Mouse (Mus musculus): Measurements from ENCODE around the gene Tnrc6b. TPM values are rescaled to one million over a fixed set of nuclear protein-coding genes. Genes with fewer than 3 reads are reported as not detected.
A peak's percentile ranks its signal among the peaks of the same experiment; 100 is the strongest.
"Not testable (repeated sequence)": the region's sequence is repeated elsewhere in the genome, so short reads cannot be mapped to it uniquely, and the experiment has no call there.

The Tnrc6b gene
- total and polyA plus RNA-seq, 3 experiments, result 7.8 to 13.9 (median 8.0) TPM

DNA sequence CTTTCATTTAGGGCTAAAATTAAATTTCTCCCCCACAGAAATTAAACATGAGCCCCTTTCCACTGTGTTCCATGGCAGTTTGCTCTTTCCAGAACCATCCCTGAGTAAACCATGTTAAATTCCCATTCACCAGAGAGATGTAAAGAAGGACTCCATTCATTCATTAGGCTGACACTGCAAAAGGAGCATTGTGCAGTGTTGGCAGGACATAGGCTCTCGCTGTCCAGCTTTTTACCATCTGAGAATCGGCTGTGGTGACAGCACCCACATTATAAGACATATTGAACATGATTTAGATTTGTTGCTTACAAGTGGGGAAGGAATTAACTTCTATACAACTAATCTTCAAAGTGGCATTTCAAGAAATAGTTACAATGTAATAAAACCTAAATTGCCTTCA lies 150.9 kb downstream of the Tnrc6b start:
- no peaks in the 10 kb centered on the region for H3K27me3 ChIP-seq (ENCODE audit: control insufficient read depth in 1 of 2, insufficient read depth in 2 of 2, low read length in 2 of 2)
- H3K9ac ChIP-seq (ENCODE audit: control insufficient read depth, low read depth, low read length, poor library complexity, severe bottlenecking), result no peak overlapping the region
- H3K4me3 ChIP-seq (ENCODE audit: control insufficient read depth in 1 of 2, insufficient read depth in 1 of 2, low read depth in 2 of 2, low read length in 2 of 2), result no peak overlapping the region
- no peaks in the 10 kb centered on the region for H3K9me3 ChIP-seq (replicated peaks; ENCODE audit: insufficient read depth, low read length)
- H3K79me2 ChIP-seq (ENCODE audit: control insufficient read depth, insufficient read depth, low read length, poor library complexity), result no peaks in the 10 kb centered on the region
- peaks cover 0 to 7% of the 10 kb centered on the region in 2 experiments; a peak in 2 of 4 replicates for H3K36me3 ChIP-seq (ENCODE audit: control insufficient read depth in 1 of 2, insufficient read depth in 2 of 2, low read length in 2 of 2)
- DNase-seq (ENCODE audit: low read depth, low spot score), result no peak
- no peak overlapping the region for H3K27ac ChIP-seq (ENCODE audit: control insufficient read depth, low read depth, low read length)
- TF ChIP-seq POLR2A (IDR thresholded peaks at IDR 0.05; ENCODE audit: control insufficient read depth in 1 of 2, insufficient read depth in 1 of 2, low read depth in 1 of 2, low read length in 2 of 2, poor library complexity in 1 of 2), result no peak
- H3K4me1 ChIP-seq (ENCODE audit: control insufficient read depth in 1 of 2, insufficient read depth in 2 of 2, low read length in 2 of 2), result no peaks in the 10 kb centered on the region

DNA sequence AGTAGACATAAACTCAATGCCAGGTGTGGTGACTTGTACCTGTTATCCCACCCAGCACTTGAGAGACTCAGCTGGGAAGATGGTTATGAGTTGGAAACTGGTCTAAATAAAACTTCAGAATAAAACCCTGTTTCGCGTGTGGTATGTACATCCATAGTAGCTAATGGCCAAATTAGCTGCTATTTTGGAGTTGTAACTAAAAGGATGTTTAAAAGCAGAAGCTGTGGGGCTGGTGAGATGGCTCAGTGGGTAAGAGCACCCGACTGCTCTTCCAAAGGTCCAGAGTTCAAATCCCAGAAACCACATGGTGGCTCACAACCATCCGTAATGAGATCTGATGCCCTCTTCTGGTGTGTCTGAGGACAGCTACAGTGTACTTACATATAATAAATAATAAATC lies 157.5 kb downstream of the Tnrc6b start:
- not testable (repeated sequence) for H3K36me3 ChIP-seq (ENCODE audit: control insufficient read depth in 1 of 2, insufficient read depth in 2 of 2, low read length in 2 of 2); H3K4me3 ChIP-seq (ENCODE audit: control insufficient read depth in 1 of 2, insufficient read depth in 1 of 2, low read depth in 2 of 2, low read length in 2 of 2); H3K9me3 ChIP-seq (replicated peaks; ENCODE audit: insufficient read depth, low read length); H3K9ac ChIP-seq (ENCODE audit: control insufficient read depth, low read depth, low read length, poor library complexity, severe bottlenecking); H3K27me3 ChIP-seq (ENCODE audit: control insufficient read depth in 1 of 2, insufficient read depth in 2 of 2, low read length in 2 of 2); H3K79me2 ChIP-seq (ENCODE audit: control insufficient read depth, insufficient read depth, low read length, poor library complexity); H3K4me1 ChIP-seq (ENCODE audit: control insufficient read depth in 1 of 2, insufficient read depth in 2 of 2, low read length in 2 of 2); H3K27ac ChIP-seq (ENCODE audit: control insufficient read depth, low read depth, low read length)
- TF ChIP-seq TBP (IDR thresholded peaks at IDR 0.05; ENCODE audit: low read depth, low read length), result peak; percentile 91
- DNase-seq (ENCODE audit: low read depth, low spot score), result peak; percentile 20

DNA sequence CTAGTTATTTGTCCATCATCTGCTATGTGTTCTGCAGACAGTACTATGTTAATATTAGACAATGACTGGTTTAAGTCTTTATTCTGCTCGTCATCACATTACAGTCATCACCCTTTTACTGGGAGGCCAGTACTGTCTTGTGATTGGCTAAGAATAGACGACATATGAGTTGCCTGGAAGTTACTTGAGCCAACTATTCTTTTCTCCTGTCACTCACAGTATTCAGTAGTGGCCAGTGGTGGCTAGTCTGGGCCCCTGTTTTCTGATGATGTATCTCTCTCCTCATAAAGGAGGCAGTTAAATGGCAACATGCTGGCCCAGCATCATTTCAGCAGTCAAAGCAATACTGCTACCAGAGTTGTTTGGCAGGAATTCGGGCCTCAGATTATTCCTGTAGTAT lies 163.6 kb downstream of the Tnrc6b start:
- H3K27ac ChIP-seq (ENCODE audit: control insufficient read depth, low read depth, low read length), result no peak overlapping the region
- DNase-seq (ENCODE audit: low read depth, low spot score), result no peak
- no peaks in the 10 kb centered on the region for H3K4me1 ChIP-seq (ENCODE audit: control insufficient read depth in 1 of 2, insufficient read depth in 2 of 2, low read length in 2 of 2)
- H3K9me3 ChIP-seq (replicated peaks; ENCODE audit: insufficient read depth, low read length), result no peaks in the 10 kb centered on the region
- TF ChIP-seq JUND (IDR thresholded peaks at IDR 0.05; ENCODE audit: low read depth, low read length) (no peak), MXI1 (IDR thresholded peaks at IDR 0.05; ENCODE audit: low read depth, low read length) (no peak), RCOR1 (IDR thresholded peaks at IDR 0.05; ENCODE audit: low read depth, low read length) (no peak), SIN3A (IDR thresholded peaks at IDR 0.05; ENCODE audit: low read length) (no peak), MYC (IDR thresholded peaks at IDR 0.05; ENCODE audit: low read depth, low read length) (no peak), MYB (IDR thresholded peaks at IDR 0.05; ENCODE audit: low read depth, low read length) (no peak), USF1 (IDR thresholded peaks at IDR 0.05; ENCODE audit: low read depth, low read length) (no peak), E2F4 (IDR thresholded peaks at IDR 0.05; ENCODE audit: borderline replicate concordance, low read depth, low read length) (no peak), ZC3H11A (IDR thresholded peaks at IDR 0.05; ENCODE audit: low read depth, low read length) (no peak), UBTF (IDR thresholded peaks at IDR 0.05; ENCODE audit: borderline replicate concordance, insufficient read depth, low read depth, low read length) (no peak), KAT2A (conservative IDR thresholded peaks at IDR 0.05; ENCODE audit: low read depth, low read length) (no peak), NELFE (IDR thresholded peaks at IDR 0.05; ENCODE audit: low read depth, low read length) (no peak)
- H3K27me3 ChIP-seq (ENCODE audit: control insufficient read depth in 1 of 2, insufficient read depth in 2 of 2, low read length in 2 of 2), result no peaks in the 10 kb centered on the region
- no peak overlapping the region for H3K9ac ChIP-seq (ENCODE audit: control insufficient read depth, low read depth, low read length, poor library complexity, severe bottlenecking)
- H3K36me3 ChIP-seq (ENCODE audit: control insufficient read depth in 1 of 2, insufficient read depth in 2 of 2, low read length in 2 of 2), result peaks cover 0 to 6% of the 10 kb centered on the region in 2 experiments; a peak in 2 of 4 replicates
- no peak overlapping the region for H3K4me3 ChIP-seq (ENCODE audit: control insufficient read depth in 1 of 2, insufficient read depth in 1 of 2, low read depth in 2 of 2, low read length in 2 of 2)
- no peaks in the 10 kb centered on the region for H3K79me2 ChIP-seq (ENCODE audit: control insufficient read depth, insufficient read depth, low read length, poor library complexity)

Measured in MEL (cell line).